Mouse (Mus musculus): ENCODE results near the gene Rsu1. TPM values are rescaled to one million over a fixed set of nuclear protein-coding genes. Genes with fewer than 3 reads are reported as not detected.

The Rsu1 gene
- polyA plus RNA-seq, 1 experiment from 2014 or later: 81.1 TPM

DNA sequence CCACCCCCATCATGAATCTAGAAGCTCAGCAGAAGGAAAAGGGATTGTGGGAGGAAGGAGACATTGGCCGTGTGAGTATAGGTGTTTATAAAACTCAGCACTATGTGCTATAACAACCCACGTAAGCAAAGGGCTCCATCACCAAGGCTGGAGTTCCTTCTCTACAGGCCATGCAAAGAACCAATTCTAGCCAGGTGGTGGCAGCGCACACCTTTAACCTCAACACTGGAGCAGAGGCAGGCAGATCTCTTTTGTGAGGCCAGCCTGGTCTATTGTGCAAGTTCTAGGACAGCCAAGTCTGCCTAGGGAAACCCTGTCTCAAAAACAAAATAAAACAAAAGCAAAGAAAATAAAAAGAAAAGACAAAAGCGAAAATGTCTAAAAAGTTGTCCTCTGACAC is 231.4 kb downstream of the Rsu1 start:
- Histone ChIP-seq H3K36me3 (ENCODE audit: control insufficient read depth, insufficient read depth, low read length) (no peaks in the 10 kb centered on the region), H3K9ac (ENCODE audit: low read depth, low read length) (no peak overlapping the region), H3K4me3 (ENCODE audit: low read depth, low read length) (no peak overlapping the region), H3K4me1 (replicated peaks; ENCODE audit: control insufficient read depth, insufficient read depth, low read length) (no peaks in the 10 kb centered on the region), H3K9me3 (ENCODE audit: control insufficient read depth, low read length) (no peaks in the 10 kb centered on the region), H3K27ac (ENCODE audit: low read depth, low read length) (no peak overlapping the region), H3K27me3 (ENCODE audit: control insufficient read depth, insufficient read depth, low read length) (no peaks in the 10 kb centered on the region), H3K4me2 (replicated peaks; ENCODE audit: low read depth, low read length) (no peak overlapping the region)
- WGBS: 89% methylated on average over 4 of the region's 4 CpGs
- DNase-seq (ENCODE audit: low spot score) (no peak), ATAC-seq (ENCODE audit: low FRiP score) (no peak)

DNA sequence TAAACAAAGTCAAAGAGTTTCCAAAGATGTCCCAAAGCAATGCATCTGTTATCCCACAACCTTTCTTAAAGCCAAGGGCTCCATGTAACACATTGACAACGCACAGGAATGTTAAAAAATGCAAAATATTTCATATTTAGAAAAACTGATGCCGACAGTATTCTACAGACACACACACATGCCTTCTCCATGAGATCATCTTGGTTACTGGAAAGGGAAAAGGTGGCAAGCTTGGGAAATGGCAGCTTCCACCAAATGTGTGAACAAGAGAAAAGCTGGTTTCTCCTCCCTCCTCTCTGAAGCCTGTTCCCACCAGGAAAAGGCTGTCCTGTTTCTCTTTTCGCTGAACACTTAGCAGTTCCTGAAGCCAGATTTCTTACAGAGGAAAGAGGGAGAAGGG is 232.4 kb downstream of the Rsu1 start:
- WGBS: 86% methylated on average over 3 of the region's 3 CpGs
- no peaks in the 10 kb centered on the region for H3K4me1 ChIP-seq (replicated peaks; ENCODE audit: control insufficient read depth, insufficient read depth, low read length)
- no peak for ATAC-seq (ENCODE audit: low FRiP score)
- no peaks in the 10 kb centered on the region for H3K9me3 ChIP-seq (ENCODE audit: control insufficient read depth, low read length)
- H3K9ac ChIP-seq (ENCODE audit: low read depth, low read length): no peak overlapping the region
- no peak for DNase-seq (ENCODE audit: low spot score)
- no peaks in the 10 kb centered on the region for H3K27me3 ChIP-seq (ENCODE audit: control insufficient read depth, insufficient read depth, low read length)
- H3K4me2 ChIP-seq (replicated peaks; ENCODE audit: low read depth, low read length): no peak overlapping the region
- no peak overlapping the region for H3K4me3 ChIP-seq (ENCODE audit: low read depth, low read length)
- no peaks in the 10 kb centered on the region for H3K36me3 ChIP-seq (ENCODE audit: control insufficient read depth, insufficient read depth, low read length)
- no peak overlapping the region for H3K27ac ChIP-seq (ENCODE audit: low read depth, low read length)

Other genes with a start within 250 kb of the Rsu1 start
- 0.23 and 0.35 TPM in 2 replicates for gene Cubn, start 220.4 kb upstream of the Rsu1 start, polyA plus RNA-seq (2014; fragmentation: Nextera tagmentation; extraction: Ambion mirVana)